Mouse (Mus musculus): ENCODE results near the gene Tef. TPM values are rescaled to one million over a fixed set of nuclear protein-coding genes. Genes with fewer than 3 reads are reported as not detected.
A peak's percentile ranks its signal among the peaks of the same experiment; 100 is the strongest.

Tef gene
- polyA plus RNA-seq, 1 experiment: 121 TPM

DNA sequence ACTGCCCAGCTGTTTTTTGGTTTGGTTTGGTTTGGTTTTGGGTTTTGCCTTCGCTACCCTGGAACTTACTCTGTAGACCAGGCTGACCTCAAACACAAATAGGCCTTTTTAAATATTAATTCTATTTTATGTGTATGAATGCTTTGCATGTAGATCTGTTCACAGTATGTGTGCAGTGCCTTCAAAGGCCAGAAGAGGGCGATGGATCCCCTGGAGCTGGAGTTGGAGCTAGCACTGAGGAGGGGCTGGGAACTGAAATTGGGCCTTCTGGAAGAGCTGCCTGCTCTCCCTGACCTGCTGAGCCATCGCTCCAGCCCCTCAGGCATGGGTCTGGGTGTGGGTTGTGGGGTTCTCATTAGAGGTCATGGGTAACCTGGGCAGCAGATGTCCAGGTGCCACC, 40.3 kb upstream of the Tef start:
- H3K27ac ChIP-seq (ENCODE audit: insufficient read depth, low read depth, low read length): no peak overlapping the region
- H3K27me3 ChIP-seq (replicated peaks; ENCODE audit: control insufficient read depth, insufficient read depth, low read length): no peaks in the 10 kb centered on the region
- 91% methylated on average over 3 of the region's 3 CpGs for WGBS
- H3K4me1 ChIP-seq (ENCODE audit: control insufficient read depth, insufficient read depth, low read length): 0 out of 2 replicates have a peak, but pooled peaks cover 8% of the 10 kb centered on the region
- no peak for DNase-seq
- no peak overlapping the region for H3K4me3 ChIP-seq (ENCODE audit: insufficient read depth, low read depth, low read length)
- no peak for TF ChIP-seq CTCF (conservative IDR thresholded peaks at IDR 0.05; ENCODE audit: insufficient read depth, insufficient read length, low read depth, low read length)
- TF ChIP-seq POLR2A (IDR thresholded peaks at IDR 0.05; ENCODE audit: low read depth, low read length): no peak
- H3K36me3 ChIP-seq (ENCODE audit: control insufficient read depth, insufficient read depth, low read length): no peaks in the 10 kb centered on the region

DNA sequence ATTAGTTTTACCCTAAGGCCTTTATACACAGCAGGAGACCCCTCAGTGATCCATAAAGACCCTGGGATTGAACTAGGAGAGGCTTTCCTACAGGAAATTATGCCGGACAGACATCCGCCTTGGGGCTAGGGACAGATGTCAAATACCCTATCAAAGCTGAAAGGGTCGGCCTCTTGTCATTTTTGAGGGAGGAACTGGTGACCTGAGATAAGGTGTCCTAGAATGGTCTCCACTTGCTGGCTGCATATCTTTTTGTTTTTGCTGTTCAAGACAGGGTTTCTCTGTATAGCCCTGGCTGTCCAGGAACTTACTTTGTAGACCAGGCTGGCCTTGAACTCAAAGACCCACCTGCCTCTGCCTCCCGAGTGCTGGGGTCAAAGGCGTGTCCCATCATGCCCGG, 37.6 kb upstream of the Tef start:
- no peak overlapping the region for H3K4me3 ChIP-seq (ENCODE audit: insufficient read depth, low read depth, low read length)
- H3K27me3 ChIP-seq (replicated peaks; ENCODE audit: control insufficient read depth, insufficient read depth, low read length): no peaks in the 10 kb centered on the region
- H3K36me3 ChIP-seq (ENCODE audit: control insufficient read depth, insufficient read depth, low read length): no peaks in the 10 kb centered on the region
- WGBS: 94% methylated on average over 6 of the region's 6 CpGs
- no peak overlapping the region for H3K27ac ChIP-seq (ENCODE audit: insufficient read depth, low read depth, low read length)
- TF ChIP-seq POLR2A (IDR thresholded peaks at IDR 0.05; ENCODE audit: low read depth, low read length): no peak
- TF ChIP-seq CTCF (conservative IDR thresholded peaks at IDR 0.05; ENCODE audit: insufficient read depth, insufficient read length, low read depth, low read length): no peak
- no peak for DNase-seq
- 0 out of 2 replicates have a peak, but pooled peaks cover 3% of the 10 kb centered on the region for H3K4me1 ChIP-seq (ENCODE audit: control insufficient read depth, insufficient read depth, low read length)

DNA sequence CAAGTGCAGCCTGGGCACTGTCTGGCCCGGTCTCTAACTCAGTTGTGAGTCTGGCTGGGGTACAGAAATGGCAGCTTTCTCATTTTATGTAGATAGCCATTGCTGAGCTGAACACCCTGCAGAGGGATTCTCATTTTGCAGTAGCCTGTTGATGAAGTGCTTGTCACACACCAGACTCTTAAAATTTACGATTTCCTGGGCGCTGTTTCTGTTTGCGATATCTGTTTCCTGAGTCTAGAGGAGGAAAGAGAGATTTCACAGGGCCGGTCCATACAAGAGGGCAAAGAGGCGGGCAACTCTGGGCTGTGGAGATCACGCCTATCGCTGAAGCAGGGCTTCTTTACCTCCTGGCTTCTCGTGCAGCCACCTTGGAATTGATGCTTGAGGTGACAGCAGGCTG, 36.6 kb upstream of the Tef start:
- peak; percentile 35 for DNase-seq
- Histone ChIP-seq H3K4me1 (ENCODE audit: control insufficient read depth, insufficient read depth, low read length) (no peaks in the 10 kb centered on the region), H3K4me3 (ENCODE audit: insufficient read depth, low read depth, low read length) (no peak overlapping the region), H3K27me3 (replicated peaks; ENCODE audit: control insufficient read depth, insufficient read depth, low read length) (no peaks in the 10 kb centered on the region), H3K36me3 (ENCODE audit: control insufficient read depth, insufficient read depth, low read length) (no peaks in the 10 kb centered on the region), H3K27ac (ENCODE audit: insufficient read depth, low read depth, low read length) (no peak overlapping the region)
- no peak for TF ChIP-seq POLR2A (IDR thresholded peaks at IDR 0.05; ENCODE audit: low read depth, low read length)
- no peak for TF ChIP-seq CTCF (conservative IDR thresholded peaks at IDR 0.05; ENCODE audit: insufficient read depth, insufficient read length, low read depth, low read length)
- 63% methylated on average over 9 of the region's 9 CpGs for WGBS

DNA sequence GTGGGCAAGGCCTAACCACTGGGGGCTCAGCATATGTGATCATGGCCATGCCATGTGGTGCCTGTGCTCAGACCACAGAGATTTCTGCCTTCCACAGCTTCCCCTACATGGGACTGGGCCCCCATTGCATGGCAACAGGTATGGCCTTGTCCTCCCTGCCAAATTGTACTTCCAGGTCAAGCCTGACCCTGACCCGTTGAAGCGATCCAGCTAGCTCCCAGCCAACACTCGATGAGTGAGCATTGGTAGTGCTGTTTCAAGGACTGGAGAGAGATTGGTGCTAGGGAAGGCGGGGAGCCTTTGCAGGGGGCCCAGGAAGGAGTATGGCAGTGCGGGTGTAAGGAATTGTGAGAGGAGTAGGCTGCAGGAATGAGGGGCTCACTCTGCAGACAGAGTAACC, 35.8 kb upstream of the Tef start:
- DNase-seq: no peak
- no peak overlapping the region for H3K4me3 ChIP-seq (ENCODE audit: insufficient read depth, low read depth, low read length)
- WGBS: 73% methylated on average over 5 of the region's 5 CpGs

DNA sequence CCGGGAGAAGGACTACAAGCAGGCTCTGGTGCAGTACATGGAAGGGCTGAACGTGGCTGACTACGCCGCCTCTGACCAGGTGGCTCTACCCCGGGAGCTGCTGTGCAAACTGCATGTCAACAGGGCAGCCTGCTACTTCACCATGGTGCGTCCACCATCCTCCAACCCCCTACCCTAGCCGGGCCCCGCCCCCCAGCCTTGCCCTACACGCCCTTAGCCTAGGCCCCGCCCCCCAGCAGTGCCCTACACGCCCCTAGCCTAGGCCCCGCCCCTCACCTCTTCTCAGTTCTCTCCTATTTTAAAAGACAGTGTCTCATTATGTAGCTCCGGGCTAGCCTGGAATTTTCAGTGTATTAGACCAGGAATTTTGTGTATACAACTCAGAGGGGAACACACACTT, 33.2 kb upstream of the Tef start:
- H3K4me3 ChIP-seq (ENCODE audit: insufficient read depth, low read depth, low read length): no peak overlapping the region
- DNase-seq: no peak
- H3K4me1 ChIP-seq (ENCODE audit: control insufficient read depth, insufficient read depth, low read length): 0 out of 2 replicates have a peak, but pooled peaks cover 4% of the 10 kb centered on the region
- WGBS: 70% methylated on average over 13 of the region's 13 CpGs
- H3K27ac ChIP-seq (ENCODE audit: insufficient read depth, low read depth, low read length): no peak overlapping the region
- TF ChIP-seq POLR2A (IDR thresholded peaks at IDR 0.05; ENCODE audit: low read depth, low read length): no peak
- no peak for TF ChIP-seq CTCF (conservative IDR thresholded peaks at IDR 0.05; ENCODE audit: insufficient read depth, insufficient read length, low read depth, low read length)
- no peaks in the 10 kb centered on the region for H3K36me3 ChIP-seq (ENCODE audit: control insufficient read depth, insufficient read depth, low read length)
- no peaks in the 10 kb centered on the region for H3K27me3 ChIP-seq (replicated peaks; ENCODE audit: control insufficient read depth, insufficient read depth, low read length)

More for the DNA sequence above, 35.8 kb upstream of the Tef start:
- no peaks in the 10 kb centered on the region for H3K36me3 ChIP-seq (ENCODE audit: control insufficient read depth, insufficient read depth, low read length)
- no peaks in the 10 kb centered on the region for H3K27me3 ChIP-seq (replicated peaks; ENCODE audit: control insufficient read depth, insufficient read depth, low read length)
- TF ChIP-seq POLR2A (IDR thresholded peaks at IDR 0.05; ENCODE audit: low read depth, low read length) (no peak), CTCF (conservative IDR thresholded peaks at IDR 0.05; ENCODE audit: insufficient read depth, insufficient read length, low read depth, low read length) (no peak)
- no peak overlapping the region for H3K27ac ChIP-seq (ENCODE audit: insufficient read depth, low read depth, low read length)
- no peaks in the 10 kb centered on the region for H3K4me1 ChIP-seq (ENCODE audit: control insufficient read depth, insufficient read depth, low read length)

DNA sequence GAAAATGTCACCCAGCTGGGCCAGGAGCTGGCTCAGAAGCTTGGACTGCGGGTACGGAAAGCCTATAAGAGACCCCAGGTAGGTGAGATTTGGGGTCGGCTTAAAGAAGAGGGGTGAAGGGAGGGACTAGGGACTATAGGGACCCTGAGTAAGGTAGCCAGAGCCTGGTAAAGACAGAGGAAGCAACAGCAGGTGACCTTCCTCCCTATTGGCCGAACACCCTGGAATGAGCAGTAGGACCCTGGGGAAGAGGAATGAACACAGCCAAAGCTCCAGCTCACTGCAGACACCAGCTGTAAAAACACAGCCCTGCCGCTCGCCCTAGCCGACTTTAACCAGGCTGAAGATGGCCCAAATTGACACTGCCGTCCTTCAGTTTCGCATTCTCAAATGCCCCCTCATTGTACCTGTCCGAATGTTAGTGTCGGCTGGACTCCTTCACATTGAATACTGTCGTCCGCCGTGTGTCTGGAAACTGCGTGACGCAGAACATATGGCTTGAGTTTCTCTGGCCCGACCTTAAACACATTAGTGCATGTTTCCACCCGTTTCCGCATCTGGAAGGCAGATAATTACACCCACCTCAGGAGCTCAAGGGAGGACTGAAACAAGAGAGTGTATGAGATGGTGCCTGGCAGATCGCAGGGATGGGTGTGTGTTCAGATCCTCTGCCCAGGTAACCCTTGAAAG, 29.6 kb upstream of the Tef start:
- TF ChIP-seq CTCF (conservative IDR thresholded peaks at IDR 0.05; ENCODE audit: insufficient read depth, insufficient read length, low read depth, low read length) (no peak), POLR2A (IDR thresholded peaks at IDR 0.05; ENCODE audit: low read depth, low read length) (no peak)
- 78% methylated on average over 20 of the region's 20 CpGs for WGBS
- Histone ChIP-seq H3K27me3 (replicated peaks; ENCODE audit: control insufficient read depth, insufficient read depth, low read length) (no peaks in the 10 kb centered on the region), H3K27ac (ENCODE audit: insufficient read depth, low read depth, low read length) (no peak overlapping the region), H3K36me3 (ENCODE audit: control insufficient read depth, insufficient read depth, low read length) (no peaks in the 10 kb centered on the region), H3K4me3 (ENCODE audit: insufficient read depth, low read depth, low read length) (no peak overlapping the region), H3K4me1 (ENCODE audit: control insufficient read depth, insufficient read depth, low read length) (peaks cover 4% of the 10 kb centered on the region; the same call in 1 of the 2 replicates)
- no peak for DNase-seq

DNA sequence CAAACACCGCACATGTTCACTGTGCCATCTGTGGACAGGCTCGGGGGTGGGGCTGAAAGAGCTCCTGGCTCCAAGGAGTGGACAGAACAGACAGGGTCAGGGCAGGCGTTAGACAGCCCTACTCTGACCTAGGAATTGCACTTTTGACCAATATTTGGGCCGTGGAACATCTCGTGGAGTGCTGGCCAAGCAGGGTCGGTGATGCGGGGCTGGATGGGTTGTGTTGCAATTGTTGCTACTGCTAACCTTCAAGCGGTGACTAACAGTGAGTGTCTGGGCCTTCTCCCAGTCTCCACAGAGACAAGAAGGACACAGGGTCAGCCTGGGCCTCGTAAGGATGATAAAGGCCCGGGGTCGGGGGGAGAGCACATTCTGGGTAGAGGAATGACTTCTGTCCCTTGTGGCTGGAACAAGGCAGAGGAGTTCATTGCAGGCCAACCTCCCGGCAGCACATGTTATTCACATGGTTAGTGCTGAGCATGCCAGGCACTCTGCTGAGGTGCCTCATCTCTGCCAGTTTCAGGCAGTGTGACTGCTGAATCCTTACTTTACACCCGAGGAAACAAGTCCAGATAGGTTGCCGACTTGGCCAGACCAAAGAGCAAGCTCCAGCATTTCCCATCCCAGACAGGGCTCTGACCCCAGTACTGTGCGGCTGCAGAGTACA, 27.6 kb upstream of the Tef start:
- Histone ChIP-seq H3K4me1 (ENCODE audit: control insufficient read depth, insufficient read depth, low read length) (peaks cover 4% of the 10 kb centered on the region; the same call in 1 of the 2 replicates), H3K4me3 (ENCODE audit: insufficient read depth, low read depth, low read length) (no peak overlapping the region), H3K36me3 (ENCODE audit: control insufficient read depth, insufficient read depth, low read length) (no peaks in the 10 kb centered on the region; the same call in 1 of the 2 replicates), H3K27ac (ENCODE audit: insufficient read depth, low read depth, low read length) (peak overlapping the region; percentile 41), H3K27me3 (replicated peaks; ENCODE audit: control insufficient read depth, insufficient read depth, low read length) (no peaks in the 10 kb centered on the region)
- peak; percentile 86 for DNase-seq
- TF ChIP-seq POLR2A (IDR thresholded peaks at IDR 0.05; ENCODE audit: low read depth, low read length) (no peak), CTCF (conservative IDR thresholded peaks at IDR 0.05; ENCODE audit: insufficient read depth, insufficient read length, low read depth, low read length) (no peak)
- WGBS: 57% methylated on average over 15 of the region's 15 CpGs
